Mouse (Mus musculus): ENCODE results near the gene Gm14569.

DNA sequence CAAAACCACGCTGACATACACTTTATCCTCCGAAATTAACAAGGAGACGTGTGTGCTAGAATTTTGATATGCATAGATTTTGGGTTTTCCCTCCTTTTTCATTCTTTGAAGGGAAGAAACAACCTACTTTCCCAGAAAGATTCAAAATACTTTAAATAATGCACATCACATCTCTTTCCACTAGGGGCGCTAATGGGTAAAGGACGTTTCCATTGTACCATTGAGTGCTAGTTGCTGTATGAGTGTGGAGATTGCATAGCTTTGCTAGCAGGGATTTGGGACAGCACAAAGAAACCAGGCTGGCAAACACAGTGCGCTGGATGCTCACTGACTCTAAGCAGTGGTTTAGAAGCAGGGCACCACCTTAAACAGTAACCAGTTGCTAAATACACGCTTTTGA is 3.6 kb downstream of the Gm14569 start:
- TF ChIP-seq CTCF (IDR thresholded peaks at IDR 0.05; ENCODE audit: borderline replicate concordance, control insufficient read depth, extremely low read depth, insufficient read depth, low read length, poor library complexity) (no peak), POLR2A (IDR thresholded peaks at IDR 0.05; ENCODE audit: control insufficient read depth, extremely low read depth, insufficient read depth, low read length, poor library complexity) (no peak)
